Mouse (Mus musculus) G1E (cell line): ENCODE results near the gene Trpm8. TPM values are rescaled to one million over a fixed set of nuclear protein-coding genes. Genes with fewer than 3 reads are reported as not detected.

ENCODE experiments used
- ATAC-seq: 2 replicates; pipeline ENCODE4 v1.8.0; 2016; ENCODE audit warnings: mild to moderate bottlenecking; ENCODE audit not compliant: insufficient number of reproducible peaks, poor library complexity, low FRiP score, severe bottlenecking; ENCODE audit errors: extremely low read depth
- DNase-seq: peaks from one replicate; pipeline ENCODE4 v3.0.0; 2012; ENCODE audit warnings: low spot score
- H3K27me3 ChIP-seq: 2 replicates; pipeline ENCODE4 v1.6.1; 2012; ENCODE audit warnings: mild to moderate bottlenecking, low read length, inconsistent platforms; ENCODE audit not compliant: insufficient read depth
- H3K36me3 ChIP-seq: replicated peaks from 2 replicates; pipeline ENCODE3; 2012; ENCODE audit warnings: mild to moderate bottlenecking, inconsistent platforms
- H3K4me1 ChIP-seq: 2 replicates; pipeline ENCODE4 v1.6.1; 2012; ENCODE audit warnings: low read depth, low read length, inconsistent platforms, mixed read lengths; ENCODE audit not compliant: insufficient read depth
- H3K4me3 ChIP-seq: 2 replicates; pipeline ENCODE4 v1.5.1; 2012; ENCODE audit warnings: low read depth, mild to moderate bottlenecking, inconsistent platforms, low read length, moderate library complexity, mixed read lengths
- H3K9me3 ChIP-seq: replicated peaks from 2 replicates; pipeline ENCODE4 v1.6.1; 2012; ENCODE audit warnings: inconsistent platforms
- CTCF ChIP-seq: IDR thresholded peaks from 2 replicates; pipeline ENCODE4 v1.5.1; 2012; ENCODE audit warnings: low read depth, low read length, inconsistent platforms, mixed read lengths
- GATA1 ChIP-seq: IDR thresholded peaks from 2 replicates; pipeline ENCODE4 v1.6.1; 2012; ENCODE audit warnings: borderline replicate concordance, low read length, inconsistent platforms, mixed read lengths
- GATA2 ChIP-seq: IDR thresholded peaks from 2 replicates; pipeline ENCODE4 v1.6.1; 2012; ENCODE audit warnings: low read depth, low read length, inconsistent platforms, borderline replicate concordance
- POLR2AphosphoS5 ChIP-seq: IDR thresholded peaks from 2 replicates; pipeline ENCODE4 v1.6.1; 2012; ENCODE audit warnings: low read depth, low read length, inconsistent platforms; ENCODE audit not compliant: insufficient replicate concordance
- TAL1 ChIP-seq: conservative IDR thresholded peaks from 2 replicates; pipeline ENCODE4 v1.6.1; 2012; ENCODE audit warnings: low read depth, low read length, inconsistent platforms, mixed read lengths
- polyA plus RNA-seq: library from polyadenylated mRNA; stranded (reverse); fragments of >175 nt; gene quantifications from 2 replicates; pipeline ENCODE4 v1.2.3, GENCODE M21; 2012
- total RNA-seq, 2 experiments: library from RNA; stranded (forward) in 1 of 2; stranded (reverse) in 1 of 2; fragments of 200-1000 nt in 1 of 2; fragments of >200 nt in 1 of 2; fragmentation: Nextera tagmentation in 1 of 2; gene quantifications; 2 replicates each; pipeline ENCODE4 v1.2.3; 2014 to 2017

The Trpm8 gene
- total and polyA plus RNA-seq, 3 experiments, result not detected

DNA sequence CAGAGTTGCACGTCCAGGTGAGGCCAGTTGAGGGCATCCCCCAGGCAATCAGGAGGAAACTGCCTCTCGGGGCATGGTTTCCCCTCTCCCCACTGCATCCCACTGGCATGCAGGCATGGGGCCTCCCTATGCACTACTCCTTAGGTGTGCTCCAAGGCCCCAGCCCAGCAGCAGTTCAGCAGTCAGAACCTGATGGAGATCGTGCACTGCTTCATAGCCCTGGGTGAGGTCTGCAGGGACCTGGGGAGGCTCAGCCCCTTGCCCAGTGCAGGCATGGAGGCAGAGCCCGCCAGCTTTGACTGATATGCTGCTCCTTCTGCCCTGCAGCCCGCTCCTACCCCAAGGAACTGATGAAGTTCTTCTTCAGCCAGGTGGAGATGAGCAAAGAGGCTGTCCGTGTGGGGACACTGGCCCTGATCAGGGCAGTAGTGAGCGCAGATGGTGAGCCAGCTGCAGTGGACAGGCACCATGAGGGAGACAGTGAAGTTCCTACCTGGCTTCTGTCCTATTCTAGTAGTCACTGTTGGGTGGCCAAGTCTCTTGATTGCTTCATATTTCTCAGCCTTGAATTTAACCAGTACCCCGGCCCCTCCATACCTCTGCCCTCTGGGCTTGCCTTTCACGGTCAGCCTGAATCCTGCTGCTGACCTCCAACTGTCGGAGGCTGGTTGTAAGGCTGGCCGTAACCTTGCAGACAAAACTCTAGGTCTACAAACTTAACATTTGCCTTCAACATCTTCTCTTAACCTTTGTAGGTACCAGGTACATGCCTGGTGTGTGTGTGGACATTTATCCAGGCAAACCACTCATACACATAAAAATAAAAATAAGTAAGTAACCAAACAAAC is 42.2 kb upstream of the Trpm8 start:
- H3K9me3 ChIP-seq, result peaks cover 2% of the 10 kb centered on the region; the same call in 1 of the 2 replicates
- TF ChIP-seq GATA2, result no peak
- TF ChIP-seq TAL1, result no peak
- no peak for TF ChIP-seq GATA1
- TF ChIP-seq POLR2AphosphoS5, result no peak; the same call in 1 of the 2 replicates
- no peak for TF ChIP-seq CTCF
- H3K36me3 ChIP-seq, result no peaks in the 10 kb centered on the region
- ATAC-seq, result no peak
- no peak for DNase-seq
- peaks cover 9% of the 10 kb centered on the region; the same call in 1 of the 2 replicates for H3K27me3 ChIP-seq
- no peak overlapping the region for H3K4me3 ChIP-seq
- no peaks in the 10 kb centered on the region for H3K4me1 ChIP-seq

DNA sequence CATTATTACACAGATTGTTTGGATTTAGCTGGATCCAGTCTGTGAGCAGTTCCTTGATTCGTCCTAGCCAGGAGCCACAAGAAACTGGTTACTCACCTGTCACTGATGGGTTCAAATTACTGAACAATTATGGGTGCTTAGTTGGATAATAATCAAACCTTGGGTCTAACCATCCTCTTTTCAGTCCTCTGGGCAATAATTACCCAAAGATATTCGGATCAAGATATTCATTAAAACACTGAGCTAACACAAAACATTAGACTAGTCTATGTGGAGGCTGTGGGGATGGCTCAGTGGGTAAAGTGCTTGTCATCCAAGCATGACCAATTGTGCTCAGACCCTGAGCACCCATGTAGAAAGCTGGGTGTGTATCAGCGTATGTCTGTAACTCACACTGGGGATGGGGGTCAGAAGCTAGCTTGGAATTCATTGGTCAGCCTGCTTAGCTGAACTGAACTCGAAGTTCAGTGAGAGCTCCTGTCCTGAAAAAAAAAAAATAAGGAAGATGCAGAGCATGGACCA is 41.5 kb upstream of the Trpm8 start:
- H3K4me3 ChIP-seq, result no peak overlapping the region
- H3K4me1 ChIP-seq, result no peaks in the 10 kb centered on the region
- H3K27me3 ChIP-seq, result peaks cover 9% of the 10 kb centered on the region; the same call in 1 of the 2 replicates
- H3K36me3 ChIP-seq, result no peaks in the 10 kb centered on the region
- DNase-seq (no peak), ATAC-seq (no peak)
- peaks cover 2% of the 10 kb centered on the region; the same call in 1 of the 2 replicates for H3K9me3 ChIP-seq
- no peak for TF ChIP-seq GATA2
- no peak for TF ChIP-seq TAL1
- TF ChIP-seq GATA1, result no peak
- TF ChIP-seq CTCF, result no peak
- no peak for TF ChIP-seq POLR2AphosphoS5

- ATAC-seq (no peak), DNase-seq (no peak)
- TF ChIP-seq CTCF (0 out of 2 replicates have a peak, but pooled peaks have one; percentile 1), GATA2 (no peak), TAL1 (no peak)
- Histone ChIP-seq H3K27me3 (peaks cover 9% of the 10 kb centered on the region; the same call in 1 of the 2 replicates), H3K9me3 (peaks cover 2% of the 10 kb centered on the region; the same call in 1 of the 2 replicates), H3K36me3 (no peaks in the 10 kb centered on the region), H3K4me3 (no peak overlapping the region), H3K4me1 (no peaks in the 10 kb centered on the region)
These were observed 40.1 kb upstream of the Trpm8 start for GRCm38 (mm10) chr1:88237311-88237710.

DNA sequence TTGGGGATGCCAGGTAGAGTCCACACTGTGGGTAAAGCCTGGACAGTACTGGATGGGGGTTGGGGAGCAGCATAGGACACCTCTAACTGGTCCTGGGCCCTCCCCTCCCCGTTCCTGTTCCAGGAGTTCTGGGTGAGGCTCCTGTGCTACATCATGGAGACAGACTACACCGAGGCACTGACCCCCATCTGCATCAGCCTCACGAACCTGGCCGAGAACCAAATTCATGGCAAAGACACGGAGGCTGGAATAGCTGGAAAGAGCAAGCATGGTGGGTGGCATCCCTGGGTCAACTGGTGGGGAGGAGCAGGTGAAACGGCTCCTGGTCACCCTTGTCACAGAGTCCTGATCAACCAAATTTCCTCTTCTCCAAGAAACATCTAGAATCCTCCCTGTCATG is 38.7 kb upstream of the Trpm8 start:
- Histone ChIP-seq H3K27me3 (peaks cover 12% of the 10 kb centered on the region; the same call in 1 of the 2 replicates), H3K9me3 (peaks cover 3% of the 10 kb centered on the region; the same call in 1 of the 2 replicates), H3K4me3 (no peak overlapping the region), H3K36me3 (no peaks in the 10 kb centered on the region), H3K4me1 (no peaks in the 10 kb centered on the region)
- no peak for ATAC-seq
- TF ChIP-seq CTCF, result no peak; the same call in 1 of the 2 replicates
- no peak; the same call in 1 of the 2 replicates for TF ChIP-seq POLR2AphosphoS5
- TF ChIP-seq TAL1, result no peak
- no peak for TF ChIP-seq GATA1
- TF ChIP-seq GATA2, result no peak
- no peak for DNase-seq

DNA sequence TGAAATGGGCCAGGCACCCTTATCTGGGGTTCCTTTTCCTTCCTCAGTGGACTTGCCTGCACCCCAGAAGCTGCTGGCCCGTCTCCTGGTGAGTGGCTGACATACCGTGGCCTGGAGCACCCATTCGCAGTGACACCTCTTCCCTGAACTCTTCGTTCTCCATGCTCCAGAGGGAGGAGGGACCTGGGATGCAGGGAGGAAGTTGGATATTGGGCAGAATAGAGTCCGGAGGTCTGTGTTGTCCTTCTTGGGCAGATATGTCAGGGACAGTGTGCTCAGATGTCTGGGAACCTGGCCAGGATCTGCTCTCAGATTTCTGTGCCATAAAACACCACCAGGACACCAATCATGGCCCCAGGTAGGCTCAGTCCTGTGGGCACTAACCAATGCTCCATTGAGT is 37.4 kb upstream of the Trpm8 start:
- no peak for DNase-seq
- Histone ChIP-seq H3K36me3 (no peaks in the 10 kb centered on the region), H3K4me1 (no peaks in the 10 kb centered on the region), H3K9me3 (peaks cover 5% of the 10 kb centered on the region; the same call in 1 of the 2 replicates), H3K4me3 (no peak overlapping the region), H3K27me3 (peaks cover 8% of the 10 kb centered on the region; the same call in 1 of the 2 replicates)
- ATAC-seq, result no peak
- TF ChIP-seq TAL1 (no peak), GATA1 (no peak), CTCF (no peak), GATA2 (no peak), POLR2AphosphoS5 (no peak)

DNA sequence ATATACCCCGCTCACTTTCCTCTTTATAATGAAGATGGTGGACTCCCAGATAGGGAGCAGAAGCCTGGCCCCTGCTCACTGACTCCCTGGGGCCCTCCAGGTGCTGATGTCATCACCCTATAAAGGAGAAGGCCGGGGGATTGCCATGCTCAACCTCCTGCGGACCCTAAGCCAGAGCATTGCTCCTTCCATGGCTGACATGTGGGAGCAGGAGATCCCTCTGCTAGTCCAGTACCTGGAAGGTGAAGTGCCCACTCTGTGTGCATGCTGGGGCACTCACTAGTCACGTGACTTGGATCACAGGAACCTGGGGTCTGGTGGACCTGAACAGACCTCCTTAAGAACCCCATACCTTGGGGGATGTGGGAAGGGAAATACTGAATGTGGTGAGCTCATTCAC is 36.9 kb upstream of the Trpm8 start:
- H3K4me1 ChIP-seq, result no peaks in the 10 kb centered on the region
- H3K4me3 ChIP-seq, result no peak overlapping the region
- TF ChIP-seq CTCF, result no peak
- no peak for TF ChIP-seq POLR2AphosphoS5
- no peak for TF ChIP-seq TAL1
- no peak for TF ChIP-seq GATA2
- no peak for TF ChIP-seq GATA1
- peaks cover 6% of the 10 kb centered on the region for H3K27me3 ChIP-seq
- no peak for DNase-seq
- H3K36me3 ChIP-seq, result no peaks in the 10 kb centered on the region
- peaks cover 5% of the 10 kb centered on the region; the same call in 1 of the 2 replicates for H3K9me3 ChIP-seq
- ATAC-seq, result no peak
